Mouse (Mus musculus) bone marrow macrophage, adult 2 months (primary cell): ENCODE measurements at regions not wholly inside any gene's neighbourhood (a gene's known extent, or its start where the extent isn't known, plus 50 kb on each side); places are given as distances from the start of the nearest gene placed in this dataset.

ENCODE experiments used
- CTCF ChIP-seq: IDR thresholded peaks from 2 replicates; pipeline ENCODE4 v1.5.1; 2012; ENCODE audit warnings: low read depth, mild to moderate bottlenecking, low read length, moderate library complexity
- POLR2A ChIP-seq: IDR thresholded peaks from 2 replicates; pipeline ENCODE4 v1.6.1; 2012; ENCODE audit warnings: mild to moderate bottlenecking, low read depth, low read length, borderline replicate concordance

DNA sequence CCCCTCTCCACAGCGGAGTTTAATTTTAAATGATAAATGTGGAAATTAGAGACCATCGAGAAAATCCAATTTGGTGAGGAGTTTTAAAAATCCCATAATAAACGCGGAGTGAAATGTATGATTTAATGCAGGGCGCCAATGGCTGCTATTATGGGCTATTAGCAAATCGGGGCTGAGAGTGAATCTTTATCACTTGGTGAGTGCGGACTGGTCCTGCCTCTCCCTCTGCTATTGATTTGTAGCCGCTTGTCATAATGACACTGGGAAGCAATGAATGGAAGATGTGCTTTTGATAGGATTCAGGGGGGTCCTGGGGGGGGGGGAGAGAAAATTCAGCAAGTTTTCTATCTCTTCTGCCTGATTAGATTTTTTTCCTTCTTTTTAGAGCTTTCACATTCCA lies 279.6 kb upstream of the Pmfbp1 start:
- TF ChIP-seq POLR2A: no peak
- no peak for TF ChIP-seq CTCF
